Mouse (Mus musculus) liver, embryonic 12.5 days (tissue): Measurements from ENCODE around the gene Odf4. TPM values are rescaled to one million over a fixed set of nuclear protein-coding genes. Genes with fewer than 3 reads are reported as not detected.
A peak's percentile ranks its signal among the peaks of the same experiment; 100 is the strongest.

Experiments used
- ATAC-seq: fragments of 200-750 bp; cut with Nextera tagmentation; 2 replicates; pipeline ENCODE4 v1.8.0; 2017; ENCODE audit warnings: moderate number of reproducible peaks, mild to moderate bottlenecking, moderate library complexity
- H3K27ac ChIP-seq: fragments of 300-500 bp; sonication (generic); 2 replicates; pipeline ENCODE4 v1.5.1; 2016; ENCODE audit warnings: mild to moderate bottlenecking
- H3K27me3 ChIP-seq: fragments of 300-500 bp; sonication (generic); replicated peaks from 2 replicates; pipeline ENCODE4 v1.6.1; 2016; ENCODE audit warnings: mild to moderate bottlenecking, moderate library complexity
- H3K36me3 ChIP-seq: fragments of 300-500 bp; sonication (generic); 2 replicates; pipeline ENCODE4 v1.6.1; 2016; ENCODE audit warnings: mild to moderate bottlenecking, moderate library complexity
- H3K4me1 ChIP-seq: fragments of 300-500 bp; sonication (generic); 2 replicates; pipeline ENCODE4 v1.6.1; 2016
- H3K4me2 ChIP-seq: fragments of 300-500 bp; sonication (generic); 2 replicates; pipeline ENCODE4 v1.6.1; 2016; ENCODE audit warnings: mild to moderate bottlenecking, moderate library complexity
- H3K4me3 ChIP-seq: fragments of 300-500 bp; sonication (generic); 2 replicates; pipeline ENCODE4 v1.5.1; 2016; ENCODE audit warnings: mild to moderate bottlenecking, moderate library complexity
- H3K9ac ChIP-seq: fragments of 300-500 bp; sonication (generic); 2 replicates; pipeline ENCODE4 v1.6.1; 2016; ENCODE audit warnings: mild to moderate bottlenecking, moderate library complexity
- H3K9me3 ChIP-seq: fragments of 300-500 bp; sonication (generic); replicated peaks from 2 replicates; pipeline ENCODE4 v1.6.1; 2016; ENCODE audit warnings: mild to moderate bottlenecking, moderate library complexity
- whole genome bisulfite sequencing: fragments of 180-500 bp; shearing (Covaris S2); methylation state at CpG from one replicate; pipeline ENCODE4 v1.1.7; 2016; ENCODE audit not compliant: insufficient replicate concordance; 5-methylcytosine and 5-hydroxymethylcytosine counted together
- polyA plus RNA-seq: library from polyadenylated mRNA; unstranded; fragments of >200 nt; fragmentation: Nextera tagmentation; extraction: Ambion mirVana; gene quantifications from 2 replicates; pipeline ENCODE4 v1.2.1, GENCODE M21; 2016

Odf4 gene
- polyA plus RNA-seq, 1 experiment from 2014 or later = not detected

GRCm38 (mm10) chr11:68886091-68886490 lies 40.8 kb downstream of the Odf4 start:
- WGBS = 80% methylated on average over 5 of the region's 5 CpGs
- no peak overlapping the region for H3K9ac ChIP-seq
- H3K4me1 ChIP-seq = peaks cover 45% of the 10 kb centered on the region
- H3K27ac ChIP-seq = no peak overlapping the region
- no peak overlapping the region for H3K4me2 ChIP-seq
- H3K9me3 ChIP-seq = no peaks in the 10 kb centered on the region
- no peak for ATAC-seq
- H3K36me3 ChIP-seq = no peaks in the 10 kb centered on the region
- no peak overlapping the region for H3K4me3 ChIP-seq
- no peaks in the 10 kb centered on the region for H3K27me3 ChIP-seq

DNA sequence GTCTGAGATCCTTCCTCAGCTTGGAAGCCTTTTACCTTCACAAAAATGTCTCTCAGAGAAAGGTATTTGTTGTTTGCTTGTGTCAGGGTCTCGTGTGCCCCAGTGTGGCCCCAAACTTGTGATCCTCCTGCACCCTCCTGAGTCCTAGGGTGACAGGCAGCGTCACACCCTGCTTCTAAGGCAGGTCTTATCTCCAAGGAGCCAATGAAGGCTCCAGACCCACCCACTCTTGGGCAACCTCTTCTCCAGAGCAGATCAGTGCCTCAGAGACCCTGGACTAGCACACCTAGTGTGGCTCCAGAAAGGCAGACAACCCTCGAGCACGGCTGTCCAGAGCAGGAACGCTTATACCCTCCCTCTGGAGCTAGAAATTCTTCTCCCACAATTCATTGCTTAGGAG lies 42.5 kb downstream of the Odf4 start:
- H3K4me1 ChIP-seq = peaks cover 39% of the 10 kb centered on the region
- WGBS = 24% methylated on average over 5 of the region's 5 CpGs
- H3K27me3 ChIP-seq = no peaks in the 10 kb centered on the region
- H3K4me2 ChIP-seq = peak overlapping the region; percentile 61
- peak; percentile 99 for ATAC-seq
- H3K36me3 ChIP-seq = no peaks in the 10 kb centered on the region
- peak overlapping the region; percentile 74 for H3K27ac ChIP-seq
- H3K4me3 ChIP-seq = 0 out of 2 replicates have a peak overlapping the region, but pooled peaks have one; percentile 6
- H3K9ac ChIP-seq = peak overlapping the region; percentile 50
- no peaks in the 10 kb centered on the region for H3K9me3 ChIP-seq

DNA sequence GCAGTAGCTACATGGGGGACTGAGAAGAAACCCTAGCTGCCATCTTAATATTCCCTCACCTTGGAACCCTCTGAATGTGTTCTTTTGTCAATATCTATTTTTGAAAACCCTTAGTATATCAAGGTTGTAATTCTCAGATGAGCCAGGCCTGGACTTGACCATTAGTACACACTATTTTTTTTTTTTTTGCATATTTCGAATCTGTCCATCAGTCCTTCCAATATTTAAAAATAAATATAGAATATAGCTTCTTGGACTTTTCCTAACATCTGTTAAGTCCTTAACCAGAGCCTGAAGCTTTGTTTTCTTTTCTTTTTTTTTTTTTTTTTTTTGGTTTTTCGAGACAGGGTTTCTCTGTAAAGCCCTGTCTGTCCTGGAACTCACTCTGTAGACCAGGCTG lies 43.0 kb downstream of the Odf4 start:
- Histone ChIP-seq H3K9me3 (no peaks in the 10 kb centered on the region), H3K27me3 (no peaks in the 10 kb centered on the region), H3K4me2 (peak overlapping the region; percentile 61), H3K9ac (peak overlapping the region; percentile 50; the same call in 1 of the 2 replicates), H3K36me3 (no peaks in the 10 kb centered on the region), H3K4me1 (peaks cover 39% of the 10 kb centered on the region), H3K27ac (peak overlapping the region; percentile 74), H3K4me3 (0 out of 2 replicates have a peak overlapping the region, but pooled peaks have one; percentile 6)
- WGBS = 67% methylated on average over 2 of the region's 2 CpGs
- no peak for ATAC-seq

- H3K27ac ChIP-seq = 0 out of 2 replicates have a peak overlapping the region, but pooled peaks have one; percentile 0
- H3K9me3 ChIP-seq = no peaks in the 10 kb centered on the region
- peaks cover 41% of the 10 kb centered on the region for H3K4me1 ChIP-seq
- H3K36me3 ChIP-seq = no peaks in the 10 kb centered on the region
- no peak for ATAC-seq
- peak overlapping the region; percentile 27 for H3K4me2 ChIP-seq
- H3K4me3 ChIP-seq = no peak overlapping the region
- no peaks in the 10 kb centered on the region for H3K27me3 ChIP-seq
- H3K9ac ChIP-seq = 0 out of 2 replicates have a peak overlapping the region, but pooled peaks have one; percentile 12
- WGBS = 35% methylated on average over 14 of the region's 14 CpGs
These were observed 44.8 kb downstream of the Odf4 start for GRCm38 (mm10) chr11:68882107-68882506.

DNA sequence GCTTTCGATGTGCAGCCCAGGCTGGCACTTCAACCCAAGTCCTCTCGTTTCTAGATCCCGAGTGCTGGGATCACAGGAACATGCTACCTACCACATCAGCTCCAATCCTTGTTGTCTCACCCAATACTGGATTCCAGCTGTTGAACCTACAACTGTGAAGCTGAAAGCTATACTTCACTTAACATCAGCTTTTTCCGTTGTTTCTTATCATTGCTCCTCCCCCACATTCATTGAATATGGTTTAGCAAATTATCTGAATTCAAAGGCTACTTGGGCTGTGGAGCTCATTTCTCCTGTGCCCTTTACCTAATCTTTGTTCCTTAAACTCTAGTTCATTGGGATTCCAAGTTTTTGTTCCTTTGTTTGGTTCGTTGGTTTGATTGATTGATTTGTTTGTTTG lies 48.1 kb downstream of the Odf4 start:
- no peak overlapping the region for H3K4me3 ChIP-seq
- H3K36me3 ChIP-seq = no peaks in the 10 kb centered on the region
- H3K9me3 ChIP-seq = no peaks in the 10 kb centered on the region
- ATAC-seq = no peak
- peaks cover 27% of the 10 kb centered on the region for H3K4me1 ChIP-seq
- no peak overlapping the region for H3K9ac ChIP-seq
- no peaks in the 10 kb centered on the region for H3K27me3 ChIP-seq
- no peak overlapping the region for H3K4me2 ChIP-seq
- WGBS = 67% methylated on average over 5 of the region's 5 CpGs
- no peak overlapping the region for H3K27ac ChIP-seq

GRCm38 (mm10) chr11:68874841-68875240 lies 52.0 kb downstream of the Odf4 start:
- no peaks in the 10 kb centered on the region; the same call in 1 of the 2 replicates for H3K27me3 ChIP-seq
- 0% methylated on average over 2 of the region's 2 CpGs for WGBS
- no peak for ATAC-seq

More at GRCm38 (mm10) chr11:68874841-68875240, 52.0 kb downstream of the Odf4 start:
- Histone ChIP-seq H3K4me1 (peaks cover 24% of the 10 kb centered on the region), H3K4me2 (no peak overlapping the region), H3K27ac (no peak overlapping the region), H3K4me3 (no peak overlapping the region), H3K36me3 (no peaks in the 10 kb centered on the region), H3K9me3 (no peaks in the 10 kb centered on the region), H3K9ac (no peak overlapping the region)

Other genes with a start within 250 kb of the Odf4 start
- 34.6 and 37.0 TPM in 2 replicates for gene Myh10, start 235.5 kb downstream of the Odf4 start, polyA plus RNA-seq
- gene Ndel1, start 55.2 kb downstream of the Odf4 start, polyA plus RNA-seq = 40.4 and 42.0 TPM in 2 replicates
- 0.07 and 0.10 TPM in 2 replicates for gene Rnf222, start 38.5 kb downstream of the Odf4 start, polyA plus RNA-seq
- gene Rpl26, start 25.5 kb downstream of the Odf4 start, polyA plus RNA-seq = 938 and 976 TPM in 2 replicates
- 2.9 and 3.0 TPM in 2 replicates for gene Arhgef15, start 30.4 kb upstream of the Odf4 start, polyA plus RNA-seq
- gene Slc25a35, start 41.0 kb upstream of the Odf4 start, polyA plus RNA-seq = 0.87 and 0.90 TPM in 2 replicates
- gene Rangrf, start 48.1 kb upstream of the Odf4 start, polyA plus RNA-seq = 54.7 and 61.0 TPM in 2 replicates
- 42.2 and 44.4 TPM in 2 replicates for gene Pfas, start 81.4 kb upstream of the Odf4 start, polyA plus RNA-seq
- gene Ctc1, start 88.8 kb upstream of the Odf4 start, polyA plus RNA-seq = 31.4 and 34.2 TPM in 2 replicates
- gene Aurkb, start 118.6 kb upstream of the Odf4 start, polyA plus RNA-seq = 142 TPM in 2 replicates
- 5.3 and 6.1 TPM in 2 replicates for gene Borcs6, start 132.6 kb upstream of the Odf4 start, polyA plus RNA-seq
- 32.0 and 34.8 TPM in 2 replicates for gene Tmem107, start 143.7 kb upstream of the Odf4 start, polyA plus RNA-seq
- 26.3 and 27.5 TPM in 2 replicates for gene Vamp2, start 161.4 kb upstream of the Odf4 start, polyA plus RNA-seq
- gene Per1, start 168.1 kb upstream of the Odf4 start, polyA plus RNA-seq = 2.5 and 4.0 TPM in 2 replicates
- gene Hes7, start 193.3 kb upstream of the Odf4 start, polyA plus RNA-seq = 0.44 and 0.46 TPM in 2 replicates
- 0.14 TPM in 1 of 2 replicates, not detected in the other for gene 9130213A22Rik, start 195.5 kb upstream of the Odf4 start, polyA plus RNA-seq
- gene Aloxe3, start 198.8 kb upstream of the Odf4 start, polyA plus RNA-seq = not detected in 2 replicates
- gene Alox12b, start 229.9 kb upstream of the Odf4 start, polyA plus RNA-seq = not detected in 2 replicates